Mouse (Mus musculus): Measurements from ENCODE around the gene Ercc1. TPM values are rescaled to one million over a fixed set of nuclear protein-coding genes. Genes with fewer than 3 reads are reported as not detected.

Ercc1 gene
- polyA plus RNA-seq, 1 experiment from 2014 or later, result 59.2 TPM

- ATAC-seq (ENCODE audit: insufficient number of reproducible peaks, low FRiP score), result no peak
- Histone ChIP-seq H3K4me2 (peak overlapping the region; percentile 83), H3K27ac (ENCODE audit: poor library complexity, severe bottlenecking) (peak overlapping the region; percentile 97), H3K4me1 (replicated peaks) (peaks cover 67% of the 10 kb centered on the region), H3K4me3 (peak overlapping the region; percentile 54), H3K9me3 (replicated peaks) (no peaks in the 10 kb centered on the region), H3K9ac (peak overlapping the region; percentile 76), H3K27me3 (replicated peaks) (no peaks in the 10 kb centered on the region), H3K36me3 (no peaks in the 10 kb centered on the region)
- 16% methylated on average over 10 of the region's 10 CpGs for WGBS
These were observed 3.3 kb upstream of the Ercc1 start for GRCm38 (mm10) chr7:19341250-19341649.

GRCm38 (mm10) chr7:19341761-19342409 is 2.7 kb upstream of the Ercc1 start:
- WGBS, result under 1% methylated on average over 41 of the region's 41 CpGs
- H3K4me3 ChIP-seq, result peak overlapping the region; percentile 54
- H3K4me1 ChIP-seq (replicated peaks), result peaks cover 63% of the 10 kb centered on the region
- H3K27me3 ChIP-seq (replicated peaks), result no peaks in the 10 kb centered on the region
- no peaks in the 10 kb centered on the region for H3K9me3 ChIP-seq (replicated peaks)
- peak overlapping the region; percentile 97 for H3K27ac ChIP-seq (ENCODE audit: poor library complexity, severe bottlenecking)
- peak overlapping the region; percentile 83 for H3K4me2 ChIP-seq
- ATAC-seq (ENCODE audit: insufficient number of reproducible peaks, low FRiP score), result peak; percentile 64
- H3K36me3 ChIP-seq, result 0 out of 2 replicates have a peak, but pooled peaks cover under 1% of the 10 kb centered on the region
- peak overlapping the region; percentile 76 for H3K9ac ChIP-seq

DNA sequence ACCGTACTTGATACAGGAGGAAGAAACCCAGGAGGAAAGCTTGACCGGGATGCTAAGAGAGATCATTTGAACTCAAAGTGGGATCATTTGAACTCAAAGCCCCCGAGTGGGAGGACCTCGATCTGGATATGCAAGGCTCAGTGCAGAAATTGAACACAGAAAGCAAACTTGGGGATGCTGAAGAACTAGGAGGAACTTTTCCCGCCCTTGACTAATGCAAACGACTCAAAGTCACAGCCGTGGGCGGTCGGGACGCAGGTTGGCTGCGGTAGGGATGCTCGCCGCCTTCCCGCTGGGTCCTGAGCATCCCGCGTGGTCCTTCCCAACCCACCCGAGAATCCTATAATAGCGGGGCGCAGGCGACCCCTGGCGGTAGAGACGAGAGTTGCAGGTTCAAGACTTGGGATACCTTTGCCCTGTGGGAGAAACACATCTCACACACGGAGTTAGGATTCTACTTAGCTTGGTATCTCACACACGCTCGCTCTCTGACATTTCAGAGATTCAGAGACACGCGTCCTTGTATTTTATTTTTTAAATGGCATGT is 2.0 kb upstream of the Ercc1 start:
- peak overlapping the region; percentile 54 for H3K4me3 ChIP-seq
- under 1% methylated on average over 27 of the region's 27 CpGs for WGBS
- ATAC-seq (ENCODE audit: insufficient number of reproducible peaks, low FRiP score), result peak; percentile 12; the same call in 1 of the 2 replicates
- peak overlapping the region; percentile 76 for H3K9ac ChIP-seq
- H3K9me3 ChIP-seq (replicated peaks), result no peaks in the 10 kb centered on the region
- H3K27ac ChIP-seq (ENCODE audit: poor library complexity, severe bottlenecking), result peak overlapping the region; percentile 97
- no peaks in the 10 kb centered on the region for H3K27me3 ChIP-seq (replicated peaks)
- peaks cover 56% of the 10 kb centered on the region for H3K4me1 ChIP-seq (replicated peaks)
- H3K4me2 ChIP-seq, result peak overlapping the region; percentile 83
- H3K36me3 ChIP-seq, result peaks cover 5% of the 10 kb centered on the region; the same call in 1 of the 2 replicates

DNA sequence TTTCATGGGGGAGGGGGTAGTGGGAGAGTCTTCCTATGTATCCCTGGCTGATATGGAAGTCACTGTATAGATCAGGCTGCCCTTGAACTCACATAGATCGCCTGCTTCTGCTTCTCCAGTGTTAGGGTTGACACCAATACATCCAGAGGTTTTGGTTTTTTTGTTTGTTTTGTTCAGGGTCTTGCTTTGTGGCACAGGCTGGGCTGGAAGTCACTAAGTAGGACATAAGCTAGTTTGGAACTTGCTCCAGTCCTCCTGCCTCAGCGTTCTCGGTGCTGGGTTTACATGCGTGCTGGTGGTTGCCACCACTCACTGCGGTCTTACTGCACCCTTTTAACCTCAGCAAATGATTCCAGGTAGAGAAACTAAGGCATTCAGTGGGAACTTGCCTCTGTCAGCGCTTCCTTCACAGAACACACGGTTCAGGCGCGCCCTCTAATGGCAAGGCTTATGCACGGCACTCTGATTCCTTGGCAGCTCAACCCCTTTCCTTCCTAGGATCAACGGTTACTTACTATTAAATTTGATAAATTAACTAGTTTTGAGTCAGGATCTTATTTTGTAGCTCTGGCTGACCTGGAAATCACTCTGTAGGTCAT is 1.3 kb upstream of the Ercc1 start:
- H3K4me2 ChIP-seq, result peak overlapping the region; percentile 83
- H3K9me3 ChIP-seq (replicated peaks), result no peaks in the 10 kb centered on the region
- peaks cover 50% of the 10 kb centered on the region for H3K4me1 ChIP-seq (replicated peaks)
- ATAC-seq (ENCODE audit: insufficient number of reproducible peaks, low FRiP score), result no peak
- H3K27ac ChIP-seq (ENCODE audit: poor library complexity, severe bottlenecking), result no peak overlapping the region
- no peaks in the 10 kb centered on the region for H3K27me3 ChIP-seq (replicated peaks)
- H3K36me3 ChIP-seq, result peaks cover 11% of the 10 kb centered on the region
- 2% methylated on average over 11 of the region's 11 CpGs for WGBS
- 0 out of 2 replicates have a peak overlapping the region, but pooled peaks have one; percentile 9 for H3K4me3 ChIP-seq
- no peak overlapping the region for H3K9ac ChIP-seq

- H3K36me3 ChIP-seq, result peaks cover 27% of the 10 kb centered on the region
- 0% methylated on average over 31 of the region's 31 CpGs for WGBS
- no peaks in the 10 kb centered on the region for H3K9me3 ChIP-seq (replicated peaks)
- no peaks in the 10 kb centered on the region for H3K27me3 ChIP-seq (replicated peaks)
- peak overlapping the region; percentile 72; the same call in 1 of the 2 replicates for H3K27ac ChIP-seq (ENCODE audit: poor library complexity, severe bottlenecking)
- H3K4me2 ChIP-seq, result peak overlapping the region; percentile 86
- H3K4me3 ChIP-seq, result peak overlapping the region; percentile 65
- H3K9ac ChIP-seq, result peak overlapping the region; percentile 73
- ATAC-seq (ENCODE audit: insufficient number of reproducible peaks, low FRiP score), result peak; percentile 95
- peaks cover 42% of the 10 kb centered on the region for H3K4me1 ChIP-seq (replicated peaks)
These were observed 427 bp downstream of the Ercc1 start for GRCm38 (mm10) chr7:19344938-19345471.

- H3K27ac ChIP-seq (ENCODE audit: poor library complexity, severe bottlenecking), result no peak overlapping the region
- no peak overlapping the region for H3K4me3 ChIP-seq
- 72% methylated on average over 13 of the region's 13 CpGs for WGBS
- peaks cover 65% of the 10 kb centered on the region for H3K36me3 ChIP-seq
- H3K9ac ChIP-seq, result no peak overlapping the region
- H3K4me2 ChIP-seq, result no peak overlapping the region
- no peak for ATAC-seq (ENCODE audit: insufficient number of reproducible peaks, low FRiP score)
- no peaks in the 10 kb centered on the region for H3K27me3 ChIP-seq (replicated peaks)
- no peaks in the 10 kb centered on the region for H3K9me3 ChIP-seq (replicated peaks)
- H3K4me1 ChIP-seq (replicated peaks), result peaks cover 16% of the 10 kb centered on the region
These were observed 4.8 kb downstream of the Ercc1 start for GRCm38 (mm10) chr7:19349188-19349915.

DNA sequence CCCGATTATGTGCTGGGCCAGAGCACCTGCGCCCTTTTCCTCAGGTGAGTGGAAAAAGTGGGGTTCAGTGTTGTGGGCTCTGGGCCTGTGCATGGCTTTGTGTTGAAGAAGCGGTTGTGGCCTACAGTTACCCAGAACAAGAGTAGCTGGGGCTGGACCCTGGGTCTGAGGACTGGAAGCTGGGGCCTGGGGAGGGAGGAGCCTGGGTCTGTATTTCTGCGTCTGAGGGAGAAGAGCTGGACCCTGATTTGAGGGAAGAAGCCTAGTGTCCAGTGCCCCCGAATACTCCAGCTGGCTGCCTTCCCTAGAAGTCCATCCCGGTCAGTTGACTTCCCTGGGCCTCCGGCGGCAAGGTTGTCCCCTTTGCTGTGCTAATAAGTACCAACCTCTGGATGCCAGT is 5.6 kb downstream of the Ercc1 start:
- Histone ChIP-seq H3K27ac (ENCODE audit: poor library complexity, severe bottlenecking) (no peak overlapping the region), H3K27me3 (replicated peaks) (no peaks in the 10 kb centered on the region), H3K36me3 (peaks cover 73% of the 10 kb centered on the region), H3K4me2 (no peak overlapping the region), H3K4me3 (no peak overlapping the region), H3K9me3 (replicated peaks) (no peaks in the 10 kb centered on the region), H3K9ac (no peak overlapping the region), H3K4me1 (replicated peaks) (peaks cover 13% of the 10 kb centered on the region)
- no peak for ATAC-seq (ENCODE audit: insufficient number of reproducible peaks, low FRiP score)
- WGBS, result 94% methylated on average over 8 of the region's 8 CpGs

- Histone ChIP-seq H3K4me2 (no peak overlapping the region), H3K4me1 (replicated peaks) (peaks cover 13% of the 10 kb centered on the region), H3K27ac (ENCODE audit: poor library complexity, severe bottlenecking) (no peak overlapping the region), H3K36me3 (peaks cover 73% of the 10 kb centered on the region), H3K4me3 (no peak overlapping the region), H3K27me3 (replicated peaks) (no peaks in the 10 kb centered on the region), H3K9me3 (replicated peaks) (no peaks in the 10 kb centered on the region), H3K9ac (no peak overlapping the region)
- no peak for ATAC-seq (ENCODE audit: insufficient number of reproducible peaks, low FRiP score)
- WGBS, result 85% methylated on average over 5 of the region's 5 CpGs
These were observed 10.4 kb downstream of the Ercc1 start for GRCm38 (mm10) chr7:19354991-19355390.

GRCm38 (mm10) chr7:19356311-19356710 is 11.7 kb downstream of the Ercc1 start:
- Histone ChIP-seq H3K4me3 (no peak overlapping the region), H3K36me3 (peaks cover 62% of the 10 kb centered on the region), H3K9ac (no peak overlapping the region), H3K27me3 (replicated peaks) (no peaks in the 10 kb centered on the region), H3K9me3 (replicated peaks) (no peaks in the 10 kb centered on the region), H3K4me1 (replicated peaks) (peaks cover 18% of the 10 kb centered on the region), H3K27ac (ENCODE audit: poor library complexity, severe bottlenecking) (no peak overlapping the region), H3K4me2 (no peak overlapping the region)
- 78% methylated on average over 10 of the region's 10 CpGs for WGBS
- no peak for ATAC-seq (ENCODE audit: insufficient number of reproducible peaks, low FRiP score)

- peak overlapping the region; percentile 89 for H3K4me3 ChIP-seq
- 87% methylated on average over 25 of the region's 25 CpGs for WGBS
- H3K36me3 ChIP-seq, result peaks cover 51% of the 10 kb centered on the region
- ATAC-seq (ENCODE audit: insufficient number of reproducible peaks, low FRiP score), result no peak
- H3K9ac ChIP-seq, result peak overlapping the region; percentile 85
- H3K9me3 ChIP-seq (replicated peaks), result no peaks in the 10 kb centered on the region
- no peaks in the 10 kb centered on the region for H3K27me3 ChIP-seq (replicated peaks)
- H3K4me2 ChIP-seq, result peak overlapping the region; percentile 88
- H3K27ac ChIP-seq (ENCODE audit: poor library complexity, severe bottlenecking), result no peak overlapping the region
- peaks cover 28% of the 10 kb centered on the region for H3K4me1 ChIP-seq (replicated peaks)
These were observed 13.1 kb downstream of the Ercc1 start for GRCm38 (mm10) chr7:19357381-19358375.

All from heart, embryonic 12.5 days (tissue).